Mouse (Mus musculus) MEL (cell line): Measurements from ENCODE around the gene Stxbp1. TPM values are rescaled to one million over a fixed set of nuclear protein-coding genes. Genes with fewer than 3 reads are reported as not detected.

ENCODE experiments used
- DNase-seq: peaks from one replicate; pipeline ENCODE4 v3.0.0; 2011; ENCODE audit warnings: low read depth, low spot score
- H3K27ac ChIP-seq: 2 replicates; pipeline ENCODE4 v1.5.1; 2012; ENCODE audit warnings: low read depth, mild to moderate bottlenecking, control low read depth, low read length, moderate library complexity; ENCODE audit not compliant: control insufficient read depth
- H3K27me3 ChIP-seq, 2 experiments: fragments of 150-350 bp in 1 of 2; sonication (generic) in 1 of 2; 2 replicates each; pipeline ENCODE4 v1.6.1; 2012; ENCODE audit warnings: low read length in 2 of 2, mild to moderate bottlenecking in 2 of 2, improper control_type of control experiment in 1 of 2, moderate library complexity in 1 of 2; ENCODE audit not compliant: insufficient read depth in 2 of 2, control insufficient read depth in 1 of 2
- H3K36me3 ChIP-seq, 2 experiments: 2 replicates each; pipeline ENCODE4 v1.6.1; 2012 to 2014; ENCODE audit warnings: low read length in 2 of 2, improper control_type of control experiment in 1 of 2, inconsistent platforms in 1 of 2, mild to moderate bottlenecking in 1 of 2; ENCODE audit not compliant: insufficient read depth in 2 of 2, control insufficient read depth in 1 of 2
- H3K4me1 ChIP-seq, 2 experiments: fragments of 150-350 bp in 1 of 2; sonication (generic) in 1 of 2; 2 replicates each; pipeline ENCODE4 v1.6.1; 2012; ENCODE audit warnings: low read length in 2 of 2, improper control_type of control experiment in 1 of 2, mild to moderate bottlenecking in 1 of 2; ENCODE audit not compliant: insufficient read depth in 2 of 2, control insufficient read depth in 1 of 2
- H3K4me3 ChIP-seq, 2 experiments: fragments of 150-350 bp in 1 of 2; sonication (generic) in 1 of 2; 2 replicates each; pipeline ENCODE4 v1.5.1; 2012; ENCODE audit warnings: low read depth in 2 of 2, low read length in 2 of 2, mild to moderate bottlenecking in 2 of 2, moderate library complexity in 2 of 2, control low read depth in 1 of 2, improper control_type of control experiment in 1 of 2; ENCODE audit not compliant: control insufficient read depth in 1 of 2, insufficient read depth in 1 of 2
- H3K79me2 ChIP-seq: 2 replicates; pipeline ENCODE4 v1.6.1; 2012; ENCODE audit warnings: mild to moderate bottlenecking, low read length, moderate library complexity; ENCODE audit not compliant: control insufficient read depth, poor library complexity, insufficient read depth
- H3K9ac ChIP-seq: 2 replicates; pipeline ENCODE4 v1.6.1; 2012; ENCODE audit warnings: low read depth, mild to moderate bottlenecking, control low read depth, low read length, moderate library complexity; ENCODE audit not compliant: control insufficient read depth, poor library complexity, severe bottlenecking
- H3K9me3 ChIP-seq: fragments of 150-350 bp; sonication (generic); replicated peaks from 2 replicates; pipeline ENCODE4 v1.6.1; 2012; ENCODE audit warnings: mild to moderate bottlenecking, low read length, improper control_type of control experiment, moderate library complexity; ENCODE audit not compliant: insufficient read depth
- BHLHE40 ChIP-seq: IDR thresholded peaks from 2 replicates; pipeline ENCODE4 v1.6.1; 2012; ENCODE audit warnings: low read depth, mild to moderate bottlenecking, inconsistent platforms, low read length, improper control_type of control experiment, borderline replicate concordance
- CHD2 ChIP-seq: IDR thresholded peaks from 2 replicates; pipeline ENCODE4 v1.6.1; 2011; ENCODE audit warnings: low read length, improper control_type of control experiment
- CTCF ChIP-seq, 3 experiments: IDR thresholded peaks in 2 of 3; conservative IDR thresholded peaks in 1 of 3; 2 replicates each; pipeline ENCODE4 v1.5.1; 2011 to 2012; ENCODE audit warnings: low read length in 3 of 3, low read depth in 2 of 3, mild to moderate bottlenecking in 2 of 3, improper control_type of control experiment in 1 of 3, inconsistent platforms in 1 of 3, mixed read lengths in 1 of 3, moderate library complexity in 1 of 3; ENCODE audit not compliant: control insufficient read depth in 1 of 3, insufficient read depth in 1 of 3, poor library complexity in 1 of 3, severe bottlenecking in 1 of 3
- ELF1 ChIP-seq: IDR thresholded peaks from 2 replicates; pipeline ENCODE4 v1.6.1; 2014; ENCODE audit warnings: low read depth, mild to moderate bottlenecking, inconsistent platforms, low read length, improper control_type of control experiment, moderate library complexity
- GABPA ChIP-seq: IDR thresholded peaks from 2 replicates; pipeline ENCODE4 v1.6.1; 2012; ENCODE audit warnings: low read depth, mild to moderate bottlenecking, inconsistent platforms, low read length, improper control_type of control experiment, moderate library complexity
- GATA1 ChIP-seq: IDR thresholded peaks from 2 replicates; pipeline ENCODE4 v1.6.1; 2011; ENCODE audit warnings: low read depth, low read length, improper control_type of control experiment
- JUND ChIP-seq: IDR thresholded peaks from 2 replicates; pipeline ENCODE4 v1.6.1; 2011; ENCODE audit warnings: low read depth, mild to moderate bottlenecking, improper control_type of control experiment, low read length
- KAT2A ChIP-seq: conservative IDR thresholded peaks from 2 replicates; pipeline ENCODE4 v1.6.1; 2012; ENCODE audit warnings: low read depth, low read length, improper control_type of control experiment, inconsistent platforms
- MAFK ChIP-seq: IDR thresholded peaks from 2 replicates; pipeline ENCODE4 v1.6.1; 2011; ENCODE audit warnings: low read depth, mild to moderate bottlenecking, low read length, improper control_type of control experiment, borderline replicate concordance
- MAX ChIP-seq: IDR thresholded peaks from 2 replicates; pipeline ENCODE4 v1.6.1; 2011; ENCODE audit warnings: low read length, improper control_type of control experiment
- MAZ ChIP-seq: IDR thresholded peaks from 2 replicates; pipeline ENCODE4 v1.6.1; 2012; ENCODE audit warnings: low read depth, mild to moderate bottlenecking, inconsistent platforms, low read length, improper control_type of control experiment
- MEF2A ChIP-seq: IDR thresholded peaks from 2 replicates; pipeline ENCODE4 v1.6.1; 2014; ENCODE audit warnings: low read depth, mild to moderate bottlenecking, inconsistent platforms, low read length, improper control_type of control experiment; ENCODE audit not compliant: poor library complexity, insufficient replicate concordance, severe bottlenecking; ENCODE audit errors: extremely low read depth
- MXI1 ChIP-seq: IDR thresholded peaks from 2 replicates; pipeline ENCODE4 v1.6.1; 2011; ENCODE audit warnings: mild to moderate bottlenecking, low read depth, low read length, improper control_type of control experiment
- MYB ChIP-seq: IDR thresholded peaks from 2 replicates; pipeline ENCODE4 v1.6.1; 2011; ENCODE audit warnings: mild to moderate bottlenecking, low read depth, low read length, improper control_type of control experiment
- MYC ChIP-seq: IDR thresholded peaks from 2 replicates; pipeline ENCODE4 v1.6.1; 2011; ENCODE audit warnings: low read depth, mild to moderate bottlenecking, low read length, improper control_type of control experiment, moderate library complexity
- NELFE ChIP-seq: IDR thresholded peaks from 2 replicates; pipeline ENCODE4 v1.6.1; 2011; ENCODE audit warnings: low read depth, low read length, improper control_type of control experiment
- POLR2A ChIP-seq, 2 experiments: IDR thresholded peaks; 2 replicates each; pipeline ENCODE4 v1.6.1; 2011 to 2012; ENCODE audit warnings: low read length in 2 of 2, mild to moderate bottlenecking in 2 of 2, control low read depth in 1 of 2, improper control_type of control experiment in 1 of 2, low read depth in 1 of 2, moderate library complexity in 1 of 2; ENCODE audit not compliant: control insufficient read depth in 1 of 2, insufficient read depth in 1 of 2, poor library complexity in 1 of 2
- RAD21 ChIP-seq: IDR thresholded peaks from 2 replicates; pipeline ENCODE4 v1.6.1; 2011; ENCODE audit warnings: mild to moderate bottlenecking, low read depth, low read length, improper control_type of control experiment
- SIN3A ChIP-seq: IDR thresholded peaks from 2 replicates; pipeline ENCODE4 v1.6.1; 2012; ENCODE audit warnings: low read length, improper control_type of control experiment, inconsistent platforms
- TAL1 ChIP-seq: IDR thresholded peaks from 2 replicates; pipeline ENCODE4 v1.6.1; 2012; ENCODE audit warnings: mild to moderate bottlenecking, inconsistent platforms, low read length, moderate library complexity, mixed read lengths
- ZC3H11A ChIP-seq: IDR thresholded peaks from 2 replicates; pipeline ENCODE4 v1.6.1; 2012; ENCODE audit warnings: low read depth, mild to moderate bottlenecking, inconsistent platforms, low read length, improper control_type of control experiment
- ZNF384 ChIP-seq: IDR thresholded peaks from 2 replicates; pipeline ENCODE4 v1.6.1; 2012; ENCODE audit warnings: low read depth, mild to moderate bottlenecking, inconsistent platforms, low read length, improper control_type of control experiment
- polyA plus RNA-seq, 2 experiments: library from polyadenylated mRNA; stranded (reverse) in 1 of 2; unstranded in 1 of 2; fragments of >175 nt in 1 of 2; fragments of >200 nt in 1 of 2; gene quantifications; 2 replicates each; pipeline versions ENCODE4 v1.2.1 to v1.2.4; 2012; ENCODE audit warnings: low replicate concordance in 2 of 2, low read depth in 1 of 2; ENCODE audit not compliant: insufficient read length in 2 of 2, insufficient read depth in 1 of 2, missing spikeins in 1 of 2
- total RNA-seq: library from RNA; depleted of rRNA; stranded (reverse); fragments of 300-350 nt; gene quantifications from 2 replicates; pipeline ENCODE4 v1.2.3, GENCODE M21; 2012

The Stxbp1 gene
- total and polyA plus RNA-seq, 3 experiments: 7.1 to 33.2 TPM; not detected in 1

GRCm38 (mm10) chr2:32857584-32857983, 10.5 kb upstream of the Stxbp1 start (continued):
- TF ChIP-seq JUND (no peak), ZNF384 (peak; percentile 29; the same call in 1 of the 2 replicates), RAD21 (peak; percentile 90), NELFE (no peak), ZC3H11A (peak; percentile 83), MYC (no peak), MYB (no peak), KAT2A (no peak), MEF2A (no peak), MXI1 (no peak), MAX (no peak; the same call in 1 of the 2 replicates)

GRCm38 (mm10) chr2:32855790-32856465, 8.9 kb upstream of the Stxbp1 start:
- Histone ChIP-seq H3K27me3 (no peaks in the 10 kb centered on the region), H3K27ac (no peak overlapping the region), H3K79me2 (no peaks in the 10 kb centered on the region), H3K4me1 (no peaks in the 10 kb centered on the region; a peak in 1 of 4 replicates), H3K36me3 (no peaks in the 10 kb centered on the region), H3K9ac (no peak overlapping the region), H3K9me3 (no peaks in the 10 kb centered on the region), H3K4me3 (no peak overlapping the region)
- TF ChIP-seq BHLHE40: no peak
- TF ChIP-seq KAT2A: no peak
- no peak for TF ChIP-seq TAL1
- TF ChIP-seq MAFK: no peak
- TF ChIP-seq MAZ: no peak
- TF ChIP-seq GABPA: no peak
- TF ChIP-seq SIN3A: no peak
- TF ChIP-seq CTCF (IDR thresholded peaks at IDR 0.05 in 2 of 3, conservative IDR thresholded peaks at IDR 0.05 in 1 of 3; ENCODE audit: control insufficient read depth in 1 of 3, insufficient read depth in 1 of 3, low read depth in 2 of 3, low read length in 3 of 3, poor library complexity in 1 of 3, severe bottlenecking in 1 of 3): no peak
- TF ChIP-seq CHD2: no peak
- no peak for TF ChIP-seq POLR2A (IDR thresholded peaks at IDR 0.05; ENCODE audit: control insufficient read depth in 1 of 2, insufficient read depth in 1 of 2, low read depth in 1 of 2, low read length in 2 of 2, poor library complexity in 1 of 2)
- TF ChIP-seq GATA1: no peak
- no peak for TF ChIP-seq ELF1
- DNase-seq: no peak
